Comparison of ENCODE assay signal across 25 mouse cellular contexts in the genomic region with DNA sequence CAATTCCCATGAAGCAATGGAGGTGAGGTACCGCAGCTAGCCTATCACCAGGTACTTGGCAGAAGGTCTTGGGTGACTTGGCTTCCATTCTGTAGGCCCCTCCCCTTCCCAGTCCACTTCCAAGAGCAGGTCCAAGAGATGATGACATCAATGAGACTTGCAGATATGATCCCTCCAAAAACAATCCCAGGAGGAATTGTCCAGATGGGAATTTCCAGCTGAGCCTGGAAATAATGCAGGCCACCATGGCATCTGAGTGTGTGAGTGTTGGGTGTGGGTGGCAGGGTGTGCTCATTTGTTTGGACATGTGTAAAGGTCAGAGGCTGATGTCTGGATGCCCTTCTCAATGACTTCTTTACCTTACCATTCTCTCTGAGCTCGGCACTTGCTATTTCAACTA.
A peak's percentile ranks its signal among the peaks of the same experiment; 100 is the strongest.
DNase-seq lines count a peak whose midpoint lies in the region; ATAC-seq and TF ChIP-seq lines count a peak whose summit lies in the region.
"Had no signal": no experiment of that assay in that cellular context is flagged by ENCODE, and none has a peak within 500 bp of the region (broad histone marks: within the 10 kb centered on the region; RNA-seq: fewer than 3 reads in every experiment).

No protein-coding gene starts in this region.

- H3K4me2 ChIP-seq in embryonic facial prominence, embryonic 12.5 days (replicated peaks) = no peak overlapping the region
- H3K4me2 ChIP-seq in stomach, postnatal 0 days (replicated peaks; ENCODE audit: low read depth) = no peak overlapping the region
- H3K4me2 ChIP-seq: forebrain, embryonic 13.5 days; forebrain, embryonic 15.5 days had no signal

- H3K27ac ChIP-seq in embryonic facial prominence, embryonic 12.5 days = peak overlapping the region; percentile 83
- H3K27ac ChIP-seq in embryonic facial prominence, embryonic 10.5 days (replicated peaks) = no peak overlapping the region
- H3K27ac ChIP-seq in stomach, postnatal 0 days (replicated peaks) = no peak overlapping the region
- H3K27ac ChIP-seq: forebrain, embryonic 13.5 days; forebrain, embryonic 15.5 days had no signal

- DNase-seq in embryonic facial prominence, embryonic 10.5 days (ENCODE audit: low spot score) = no peak
- DNase-seq in heart, adult 18-20 months = peak; percentile 36 to 52
- no peak for DNase-seq in heart, adult 8-10 months (ENCODE audit: low spot score)
- peak; percentile 54 for DNase-seq in MN1 (ENCODE audit: low spot score)
- DNase-seq in skeletal muscle tissue, adult 2 months (ENCODE audit: low read depth, low spot score) = peak; percentile 19
- no peak for DNase-seq in stomach, postnatal 0 days (ENCODE audit: low spot score)
- DNase-seq: adrenal gland, adult 2 months; adrenal gland, postnatal 10 days; adrenal gland, postnatal 25 days; B cell, adult 2 months; cerebellum, adult 11 months; cerebellum, adult 18-20 months; cerebellum, adult 8-10 months; cerebellum, adult 9-11 months; cerebellum, postnatal 14 days; cerebellum, postnatal 36 days; embryo, embryonic 11 days; forebrain, postnatal 0 days had no signal

- TF ChIP-seq EP300 in stomach, postnatal 0 days (optimal IDR thresholded peaks at IDR 0.05) = no peak

- no peak overlapping the region for H3K9ac ChIP-seq in embryonic facial prominence, embryonic 12.5 days
- no peak overlapping the region for H3K9ac ChIP-seq in stomach, postnatal 0 days (ENCODE audit: low read length)
- H3K9ac ChIP-seq: embryonic facial prominence, embryonic 13.5 days; forebrain, embryonic 13.5 days; forebrain, embryonic 15.5 days; forebrain, postnatal 0 days had no signal

- no peak for ATAC-seq in embryonic facial prominence, embryonic 12.5 days (ENCODE audit: insufficient number of reproducible peaks, insufficient read depth, low FRiP score, low TSS enrichment)
- ATAC-seq in stomach, postnatal 0 days (ENCODE audit: low FRiP score, low TSS enrichment) = no peak
- ATAC-seq: CD4-positive, CD25-positive, alpha-beta regulatory T cell, adult 4 months; forebrain, embryonic 13.5 days; forebrain, embryonic 15.5 days; forebrain, postnatal 0 days had no signal

- 77% methylated on average over 2 of the region's 2 CpGs for WGBS in embryonic facial prominence, embryonic 12.5 days
- 81% methylated on average over 2 of the region's 2 CpGs for WGBS in embryonic facial prominence, embryonic 10.5 days
- WGBS in stomach, postnatal 0 days = 82% methylated on average over 2 of the region's 2 CpGs

- H3K4me3 ChIP-seq in embryonic facial prominence, embryonic 12.5 days = no peak overlapping the region
- H3K4me3 ChIP-seq in embryonic facial prominence, embryonic 10.5 days = no peak overlapping the region
- no peak overlapping the region for H3K4me3 ChIP-seq in stomach, postnatal 0 days (ENCODE audit: low read depth, low read length)
- H3K4me3 ChIP-seq: embryonic facial prominence, embryonic 13.5 days; forebrain, embryonic 13.5 days; forebrain, embryonic 15.5 days had no signal

- H3K4me1 ChIP-seq in embryonic facial prominence, embryonic 12.5 days = peaks cover 45% of the 10 kb centered on the region
- peaks cover 34% of the 10 kb centered on the region for H3K4me1 ChIP-seq in embryonic facial prominence, embryonic 10.5 days
- H3K4me1 ChIP-seq in stomach, postnatal 0 days (replicated peaks; ENCODE audit: control insufficient read depth, insufficient read depth) = no peaks in the 10 kb centered on the region

- no peak for TF ChIP-seq CTCF in stomach, postnatal 0 days (IDR thresholded peaks at IDR 0.05; ENCODE audit: low read depth)

- H3K9me3 ChIP-seq in embryonic facial prominence, embryonic 12.5 days = no peaks in the 10 kb centered on the region
- no peaks in the 10 kb centered on the region for H3K9me3 ChIP-seq in embryonic facial prominence, embryonic 10.5 days
- H3K9me3 ChIP-seq in stomach, postnatal 0 days (ENCODE audit: control insufficient read depth, low read length) = no peaks in the 10 kb centered on the region
- H3K9me3 ChIP-seq: embryonic facial prominence, embryonic 13.5 days; forebrain, embryonic 13.5 days; forebrain, embryonic 15.5 days had no signal

- no peaks in the 10 kb centered on the region for H3K27me3 ChIP-seq in embryonic facial prominence, embryonic 12.5 days
- no peaks in the 10 kb centered on the region for H3K27me3 ChIP-seq in embryonic facial prominence, embryonic 10.5 days (replicated peaks; ENCODE audit: low read depth, poor library complexity, severe bottlenecking)
- H3K27me3 ChIP-seq in stomach, postnatal 0 days (ENCODE audit: control insufficient read depth, insufficient read depth, low read length) = no peaks in the 10 kb centered on the region
- H3K27me3 ChIP-seq: CH12.LX; embryonic facial prominence, embryonic 13.5 days; forebrain, embryonic 13.5 days; forebrain, embryonic 15.5 days had no signal

- H3K36me3 ChIP-seq in embryonic facial prominence, embryonic 12.5 days = no peaks in the 10 kb centered on the region
- H3K36me3 ChIP-seq in embryonic facial prominence, embryonic 10.5 days (replicated peaks) = no peaks in the 10 kb centered on the region
- no peaks in the 10 kb centered on the region for H3K36me3 ChIP-seq in stomach, postnatal 0 days (ENCODE audit: control insufficient read depth, insufficient read depth, low read length)
- H3K36me3 ChIP-seq: embryonic facial prominence, embryonic 13.5 days; forebrain, embryonic 15.5 days; G1E had no signal

Comparison
In these comparisons a context has a peak if more than half of its experiments do, and no peak if none do; other contexts are left out.
1. DNase-seq: peak in heart, adult 18-20 months (2 of 2), MN1 (single experiment) and skeletal muscle tissue, adult 2 months (single experiment); none in embryonic facial prominence, embryonic 10.5 days (single experiment), heart, adult 8-10 months (single experiment) and stomach, postnatal 0 days (single experiment).